Mouse (Mus musculus) MEL-GATA-1-ER (cell line): ENCODE results near the gene Camk1d.
A peak's percentile ranks its signal among the peaks of the same experiment; 100 is the strongest.

Source experiments
- DNase-seq: peaks from one replicate; pipeline ENCODE4 v3.0.0-alpha.2; 2012; ENCODE audit warnings: low read depth; ENCODE audit errors: extremely low read depth

The Camk1d gene

GRCm38 (mm10) chr2:5479886-5480285 is 234.4 kb downstream of the Camk1d start:
- no peak for DNase-seq

- DNase-seq = no peak
Measured at GRCm38 (mm10) chr2:5478709-5479108, 235.6 kb downstream of the Camk1d start.

GRCm38 (mm10) chr2:5478256-5478655 is 236.1 kb downstream of the Camk1d start:
- no peak for DNase-seq

GRCm38 (mm10) chr2:5477525-5477924 is 236.8 kb downstream of the Camk1d start:
- no peak for DNase-seq

GRCm38 (mm10) chr2:5469366-5469941 is 244.9 kb downstream of the Camk1d start:
- no peak for DNase-seq

GRCm38 (mm10) chr2:5467537-5467936 is 246.8 kb downstream of the Camk1d start:
- no peak for DNase-seq

GRCm38 (mm10) chr2:5458671-5459235 is 255.6 kb downstream of the Camk1d start:
- DNase-seq = no peak

- DNase-seq = no peak
Measured at GRCm38 (mm10) chr2:5458075-5458494, 256.2 kb downstream of the Camk1d start.

- no peak for DNase-seq
Measured at GRCm38 (mm10) chr2:5456108-5456507, 258.2 kb downstream of the Camk1d start.

- DNase-seq = no peak
Measured at GRCm38 (mm10) chr2:5454830-5455229, 259.5 kb downstream of the Camk1d start.

- peak; percentile 25 for DNase-seq
Measured at GRCm38 (mm10) chr2:5451654-5452053, 262.7 kb downstream of the Camk1d start.

GRCm38 (mm10) chr2:5445357-5445756 is 269.0 kb downstream of the Camk1d start:
- no peak for DNase-seq

- DNase-seq = no peak
Measured at GRCm38 (mm10) chr2:5437690-5438089, 276.6 kb downstream of the Camk1d start.

GRCm38 (mm10) chr2:5435587-5436253 is 278.6 kb downstream of the Camk1d start:
- no peak for DNase-seq

- peak; percentile 33 for DNase-seq
Measured at GRCm38 (mm10) chr2:5431309-5431708, 283.0 kb downstream of the Camk1d start.

GRCm38 (mm10) chr2:5429921-5430320 is 284.4 kb downstream of the Camk1d start:
- no peak for DNase-seq

GRCm38 (mm10) chr2:5426110-5426509 is 288.2 kb downstream of the Camk1d start:
- no peak for DNase-seq

- no peak for DNase-seq
Measured at GRCm38 (mm10) chr2:5425612-5426011, 288.7 kb downstream of the Camk1d start.

GRCm38 (mm10) chr2:5420621-5421196 is 293.6 kb downstream of the Camk1d start:
- DNase-seq = no peak

- DNase-seq = no peak
Measured at GRCm38 (mm10) chr2:5418802-5419201, 295.5 kb downstream of the Camk1d start.

- DNase-seq = peak; percentile 46
Measured at GRCm38 (mm10) chr2:5417158-5418032, 296.9 kb downstream of the Camk1d start.

- no peak for DNase-seq
Measured at GRCm38 (mm10) chr2:5411774-5412173, 302.5 kb downstream of the Camk1d start.
